Mouse (Mus musculus): ENCODE measurements at regions not wholly inside any gene's neighbourhood (a gene's known extent, or its start where the extent isn't known, plus 50 kb on each side); places are given as distances from the start of the nearest gene placed in this dataset.

DNA sequence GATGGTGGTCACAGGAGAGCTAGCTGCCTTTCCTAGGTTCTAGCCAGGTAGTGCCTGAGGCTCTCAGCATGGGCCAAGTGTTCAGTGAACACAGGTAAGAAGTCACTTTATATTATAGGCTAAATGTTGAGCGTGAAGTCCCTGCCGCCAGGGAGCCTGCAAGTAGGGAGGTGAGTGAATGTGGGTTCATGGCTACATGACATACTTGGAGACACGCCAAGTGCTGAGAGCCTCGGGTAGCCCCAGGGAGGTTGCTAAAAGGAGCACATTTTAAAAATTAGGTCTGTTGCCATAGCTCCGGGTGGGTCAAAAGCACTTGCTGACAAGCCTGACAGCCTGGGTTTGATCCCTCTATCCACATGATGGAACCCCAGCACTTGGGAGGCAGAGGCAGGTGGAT, 137.2 kb downstream of the 9530068E07Rik start:
- DNase-seq (ENCODE audit: low spot score, missing footprints) = no peak
- Histone ChIP-seq H3K36me3 (ENCODE audit: control insufficient read depth, insufficient read depth, low read length) (no peaks in the 10 kb centered on the region), H3K4me2 (no peak overlapping the region), H3K4me1 (ENCODE audit: control insufficient read depth, insufficient read depth, low read length) (no peaks in the 10 kb centered on the region), H3K9me3 (ENCODE audit: control insufficient read depth, low read length) (no peaks in the 10 kb centered on the region), H3K4me3 (ENCODE audit: low read depth, low read length) (no peak overlapping the region), H3K9ac (ENCODE audit: low read length) (no peak overlapping the region), H3K27me3 (ENCODE audit: control insufficient read depth, insufficient read depth, low read length) (no peaks in the 10 kb centered on the region), H3K27ac (ENCODE audit: low read depth, low read length) (no peak overlapping the region)
- 83% methylated on average over 5 of the region's 5 CpGs for WGBS
- ATAC-seq (ENCODE audit: low FRiP score) = no peak

DNA sequence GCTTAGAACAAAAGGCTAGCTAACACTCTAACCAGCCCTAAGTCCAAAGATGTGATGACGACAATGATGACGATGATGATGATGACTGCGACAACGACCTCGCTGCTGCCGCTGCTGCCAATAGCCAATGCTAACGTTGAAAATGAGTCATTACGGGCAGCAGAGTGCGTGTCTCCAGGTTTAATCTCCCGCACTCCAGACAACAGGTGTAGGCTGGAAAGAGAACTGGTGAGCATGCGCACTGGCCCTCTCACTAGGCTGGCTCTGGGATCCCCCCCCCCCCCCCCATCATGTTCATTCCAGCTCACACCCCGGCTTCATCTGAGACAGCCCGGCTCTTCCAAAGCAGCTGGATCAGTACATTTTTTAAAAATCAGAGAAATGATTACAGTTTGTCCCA, 138.4 kb downstream of the 9530068E07Rik start:
- no peaks in the 10 kb centered on the region for H3K9me3 ChIP-seq (ENCODE audit: control insufficient read depth, low read length)
- H3K27me3 ChIP-seq (ENCODE audit: control insufficient read depth, insufficient read depth, low read length) = no peaks in the 10 kb centered on the region
- ATAC-seq (ENCODE audit: low FRiP score) (no peak), DNase-seq (ENCODE audit: low spot score, missing footprints) (no peak)
- no peaks in the 10 kb centered on the region for H3K4me1 ChIP-seq (ENCODE audit: control insufficient read depth, insufficient read depth, low read length)
- H3K36me3 ChIP-seq (ENCODE audit: control insufficient read depth, insufficient read depth, low read length) = no peaks in the 10 kb centered on the region
- H3K4me3 ChIP-seq (ENCODE audit: low read depth, low read length) = no peak overlapping the region
- WGBS = 71% methylated on average over 13 of the region's 13 CpGs
- H3K9ac ChIP-seq (ENCODE audit: low read length) = no peak overlapping the region
- H3K4me2 ChIP-seq = no peak overlapping the region
- H3K27ac ChIP-seq (ENCODE audit: low read depth, low read length) = no peak overlapping the region

DNA sequence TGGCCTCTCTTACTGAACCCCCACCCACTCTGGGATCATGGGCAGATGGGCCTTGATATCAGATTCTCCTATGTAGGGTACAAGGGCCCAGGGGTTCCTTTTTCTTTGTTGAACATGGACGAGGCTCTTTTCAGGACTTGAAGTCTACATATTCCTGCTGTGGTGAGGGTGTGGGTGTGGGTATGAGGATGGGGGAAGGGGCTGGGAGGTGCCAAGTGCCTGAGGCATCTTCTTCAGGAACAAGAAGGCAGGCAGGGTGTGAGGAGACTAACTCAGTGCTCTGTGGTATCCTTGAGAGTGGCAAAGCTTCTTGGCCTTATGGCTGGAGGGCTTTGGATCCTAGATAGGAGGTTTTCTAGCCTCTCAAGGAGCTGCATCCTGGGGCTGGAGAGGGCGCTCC, 140.0 kb downstream of the 9530068E07Rik start:
- Histone ChIP-seq H3K4me2 (no peak overlapping the region), H3K4me1 (ENCODE audit: control insufficient read depth, insufficient read depth, low read length) (no peaks in the 10 kb centered on the region), H3K9me3 (ENCODE audit: control insufficient read depth, low read length) (no peaks in the 10 kb centered on the region), H3K36me3 (ENCODE audit: control insufficient read depth, insufficient read depth, low read length) (no peaks in the 10 kb centered on the region), H3K27me3 (ENCODE audit: control insufficient read depth, insufficient read depth, low read length) (no peaks in the 10 kb centered on the region), H3K4me3 (ENCODE audit: low read depth, low read length) (no peak overlapping the region), H3K27ac (ENCODE audit: low read depth, low read length) (no peak overlapping the region), H3K9ac (ENCODE audit: low read length) (no peak overlapping the region)
- no peak for ATAC-seq (ENCODE audit: low FRiP score)
- WGBS = 76% methylated on average over 2 of the region's 2 CpGs
- no peak for DNase-seq (ENCODE audit: low spot score, missing footprints)

DNA sequence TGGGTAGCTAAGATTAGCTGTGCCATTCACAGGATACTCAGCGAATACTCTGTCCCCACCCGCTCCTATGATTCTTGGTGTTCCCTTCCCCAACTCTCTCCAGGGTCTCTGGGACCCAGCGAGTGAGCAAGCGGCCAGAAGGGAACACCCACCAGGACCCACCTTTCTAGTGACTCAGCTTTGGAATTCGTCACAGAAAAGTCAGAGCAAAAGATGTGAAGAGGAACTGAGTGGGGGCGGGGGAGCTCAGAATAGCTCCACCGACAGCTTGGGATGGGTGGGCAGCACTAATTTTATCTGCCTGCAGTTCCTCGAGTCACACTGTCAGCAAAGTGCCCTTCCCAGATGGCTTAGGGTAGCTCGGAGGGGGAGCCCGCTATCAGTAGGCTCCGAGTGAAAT, 140.6 kb downstream of the 9530068E07Rik start:
- ATAC-seq (ENCODE audit: low FRiP score) (no peak), DNase-seq (ENCODE audit: low spot score, missing footprints) (no peak)
- Histone ChIP-seq H3K4me1 (ENCODE audit: control insufficient read depth, insufficient read depth, low read length) (no peaks in the 10 kb centered on the region), H3K27ac (ENCODE audit: low read depth, low read length) (no peak overlapping the region), H3K27me3 (ENCODE audit: control insufficient read depth, insufficient read depth, low read length) (no peaks in the 10 kb centered on the region), H3K9ac (ENCODE audit: low read length) (no peak overlapping the region), H3K9me3 (ENCODE audit: control insufficient read depth, low read length) (no peaks in the 10 kb centered on the region), H3K36me3 (ENCODE audit: control insufficient read depth, insufficient read depth, low read length) (no peaks in the 10 kb centered on the region), H3K4me2 (no peak overlapping the region), H3K4me3 (ENCODE audit: low read depth, low read length) (no peak overlapping the region)
- 73% methylated on average over 11 of the region's 11 CpGs for WGBS

DNA sequence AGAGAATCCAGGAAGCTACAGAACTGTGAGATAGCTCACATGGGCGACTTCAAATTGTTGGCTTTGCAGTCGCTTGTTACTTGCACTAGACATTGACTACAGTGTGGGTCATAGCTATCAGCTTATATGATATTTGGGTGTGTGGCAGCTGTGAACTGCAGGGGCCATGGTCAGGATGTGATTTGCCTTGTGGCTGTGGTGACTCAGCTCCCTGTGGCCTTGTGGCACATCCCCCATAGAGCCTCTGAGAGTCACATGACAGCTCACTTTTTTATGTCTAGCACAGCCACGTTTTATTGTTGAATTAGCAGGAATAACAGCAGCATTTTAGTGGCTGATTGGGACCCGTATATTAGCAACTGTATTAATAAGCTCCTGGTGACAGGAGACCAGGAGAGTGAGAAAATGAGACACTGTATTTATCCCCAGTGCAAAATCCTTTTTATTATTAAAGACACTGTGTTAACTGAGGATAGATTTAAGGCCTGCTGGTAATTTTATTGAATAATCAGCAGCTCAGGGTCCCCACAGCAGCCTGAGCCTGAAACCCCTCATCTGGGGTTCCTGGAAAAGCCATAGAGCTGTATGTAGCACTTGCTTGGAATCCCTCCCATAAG, 141.7 kb downstream of the 9530068E07Rik start:
- DNase-seq (ENCODE audit: low spot score, missing footprints) (no peak), ATAC-seq (ENCODE audit: low FRiP score) (no peak)
- no peak overlapping the region for H3K27ac ChIP-seq (ENCODE audit: low read depth, low read length)
- no peak overlapping the region for H3K9ac ChIP-seq (ENCODE audit: low read length)
- no peak overlapping the region for H3K4me3 ChIP-seq (ENCODE audit: low read depth, low read length)
- H3K36me3 ChIP-seq (ENCODE audit: control insufficient read depth, insufficient read depth, low read length) = no peaks in the 10 kb centered on the region
- no peaks in the 10 kb centered on the region for H3K27me3 ChIP-seq (ENCODE audit: control insufficient read depth, insufficient read depth, low read length)
- H3K4me2 ChIP-seq = no peak overlapping the region
- H3K4me1 ChIP-seq (ENCODE audit: control insufficient read depth, insufficient read depth, low read length) = no peaks in the 10 kb centered on the region
- H3K9me3 ChIP-seq (ENCODE audit: control insufficient read depth, low read length) = no peaks in the 10 kb centered on the region
- 80% methylated on average over 4 of the region's 4 CpGs for WGBS

DNA sequence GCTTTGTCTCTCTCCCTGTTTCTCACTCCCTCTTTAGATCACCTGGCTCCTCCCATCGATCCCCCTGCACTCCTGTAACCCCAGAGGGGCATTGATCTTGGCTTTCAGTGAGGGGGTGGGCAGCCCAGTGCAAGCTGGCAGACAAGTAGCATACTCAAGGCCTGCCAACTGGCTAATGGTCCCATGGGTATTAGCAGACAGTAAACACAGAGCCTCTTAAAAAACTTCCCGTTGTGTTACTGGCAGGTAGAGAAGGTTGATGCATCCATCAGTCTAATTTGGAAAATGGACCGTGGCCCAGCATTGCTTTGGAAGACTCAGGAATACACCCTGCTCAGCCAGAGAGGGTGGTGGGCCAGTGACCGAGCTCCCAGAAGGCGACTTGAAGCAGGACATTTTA, 145.0 kb downstream of the 9530068E07Rik start:
- Histone ChIP-seq H3K27ac (ENCODE audit: low read depth, low read length) (no peak overlapping the region), H3K9ac (ENCODE audit: low read length) (no peak overlapping the region), H3K36me3 (ENCODE audit: control insufficient read depth, insufficient read depth, low read length) (no peaks in the 10 kb centered on the region), H3K9me3 (ENCODE audit: control insufficient read depth, low read length) (no peaks in the 10 kb centered on the region), H3K4me1 (ENCODE audit: control insufficient read depth, insufficient read depth, low read length) (no peaks in the 10 kb centered on the region), H3K27me3 (ENCODE audit: control insufficient read depth, insufficient read depth, low read length) (no peaks in the 10 kb centered on the region), H3K4me3 (ENCODE audit: low read depth, low read length) (no peak overlapping the region), H3K4me2 (no peak overlapping the region)
- no peak for ATAC-seq (ENCODE audit: low FRiP score)
- WGBS = 87% methylated on average over 5 of the region's 5 CpGs
- DNase-seq (ENCODE audit: low spot score, missing footprints) = no peak

DNA sequence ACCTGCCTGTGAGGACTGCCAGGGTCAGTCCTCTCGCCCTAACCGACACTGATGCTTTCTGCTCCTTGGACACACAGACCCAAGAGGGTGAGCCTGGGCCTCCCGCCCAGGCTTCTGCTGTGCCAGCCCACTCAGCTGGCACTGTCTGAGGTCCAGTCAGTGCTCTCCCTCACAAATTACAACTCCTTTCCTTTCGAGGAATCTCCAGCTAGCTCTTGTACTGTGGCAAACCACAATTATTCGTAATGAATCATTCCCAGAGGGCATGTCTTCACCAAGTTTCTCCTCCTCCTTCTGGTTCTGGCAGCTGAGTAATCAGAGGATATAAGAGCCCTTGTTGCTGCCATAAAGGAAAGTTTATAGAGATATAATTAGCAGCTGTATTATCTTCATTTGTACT, 155.2 kb downstream of the 9530068E07Rik start:
- Histone ChIP-seq H3K9me3 (ENCODE audit: control insufficient read depth, low read length) (no peaks in the 10 kb centered on the region), H3K4me3 (ENCODE audit: low read depth, low read length) (no peak overlapping the region), H3K36me3 (ENCODE audit: control insufficient read depth, insufficient read depth, low read length) (no peaks in the 10 kb centered on the region), H3K4me2 (no peak overlapping the region), H3K27me3 (ENCODE audit: control insufficient read depth, insufficient read depth, low read length) (no peaks in the 10 kb centered on the region), H3K9ac (ENCODE audit: low read length) (no peak overlapping the region), H3K27ac (ENCODE audit: low read depth, low read length) (no peak overlapping the region), H3K4me1 (ENCODE audit: control insufficient read depth, insufficient read depth, low read length) (no peaks in the 10 kb centered on the region)
- ATAC-seq (ENCODE audit: low FRiP score) = no peak
- WGBS = 79% methylated on average over 5 of the region's 5 CpGs
- no peak for DNase-seq (ENCODE audit: low spot score, missing footprints)

DNA sequence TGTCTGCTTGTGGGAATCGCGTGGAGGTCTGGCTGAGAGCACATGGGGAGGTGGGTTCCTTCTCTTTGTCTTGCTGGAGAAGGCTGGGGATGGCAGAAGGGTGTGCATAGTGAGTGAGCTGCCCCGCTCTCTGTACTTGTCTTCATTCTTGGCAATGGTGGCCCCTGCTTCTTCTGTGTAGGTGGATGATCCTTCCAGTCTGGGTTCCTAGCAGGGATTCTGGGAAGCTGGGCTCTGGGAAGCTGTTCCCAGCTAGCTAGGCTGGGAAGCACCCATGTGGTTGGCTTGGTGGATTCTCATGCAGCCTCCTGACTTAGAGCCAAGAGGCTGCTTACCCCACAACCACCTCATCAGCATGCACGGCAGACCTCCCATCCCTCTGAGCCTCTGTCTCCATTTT, 156.6 kb downstream of the 9530068E07Rik start:
- Histone ChIP-seq H3K27me3 (ENCODE audit: control insufficient read depth, insufficient read depth, low read length) (no peaks in the 10 kb centered on the region), H3K4me1 (ENCODE audit: control insufficient read depth, insufficient read depth, low read length) (no peaks in the 10 kb centered on the region), H3K4me3 (ENCODE audit: low read depth, low read length) (no peak overlapping the region), H3K27ac (ENCODE audit: low read depth, low read length) (no peak overlapping the region), H3K4me2 (no peak overlapping the region), H3K9ac (ENCODE audit: low read length) (no peak overlapping the region), H3K9me3 (ENCODE audit: control insufficient read depth, low read length) (no peaks in the 10 kb centered on the region), H3K36me3 (ENCODE audit: control insufficient read depth, insufficient read depth, low read length) (no peaks in the 10 kb centered on the region)
- DNase-seq (ENCODE audit: low spot score, missing footprints) (no peak), ATAC-seq (ENCODE audit: low FRiP score) (no peak)
- WGBS = 77% methylated on average over 4 of the region's 4 CpGs

DNA sequence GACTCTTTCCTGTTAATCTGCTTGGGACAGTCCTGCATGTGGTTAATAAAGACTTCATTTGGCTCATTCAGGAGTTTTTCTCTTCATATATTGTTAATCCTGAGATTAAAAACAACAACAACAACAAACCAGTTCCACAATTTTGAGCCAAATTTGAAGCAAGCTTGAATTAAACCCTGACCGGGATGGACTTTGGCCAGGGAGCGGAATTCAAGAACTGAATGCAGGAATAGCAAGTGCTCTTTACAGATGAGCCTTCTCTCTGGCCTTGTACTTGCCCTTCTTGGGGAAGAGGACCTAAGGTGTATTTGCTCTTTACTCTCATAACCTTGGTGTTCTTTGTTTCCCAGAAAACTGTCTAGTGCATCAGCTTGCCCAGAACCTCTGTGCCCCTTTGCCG, 161.6 kb downstream of the 9530068E07Rik start:
- Histone ChIP-seq H3K36me3 (ENCODE audit: control insufficient read depth, insufficient read depth, low read length) (no peaks in the 10 kb centered on the region), H3K4me1 (ENCODE audit: control insufficient read depth, insufficient read depth, low read length) (no peaks in the 10 kb centered on the region), H3K4me2 (no peak overlapping the region), H3K27ac (ENCODE audit: low read depth, low read length) (no peak overlapping the region), H3K9me3 (ENCODE audit: control insufficient read depth, low read length) (no peaks in the 10 kb centered on the region), H3K27me3 (ENCODE audit: control insufficient read depth, insufficient read depth, low read length) (no peaks in the 10 kb centered on the region), H3K9ac (ENCODE audit: low read length) (no peak overlapping the region), H3K4me3 (ENCODE audit: low read depth, low read length) (no peak overlapping the region)
- ATAC-seq (ENCODE audit: low FRiP score) = no peak
- peak; percentile 2 for DNase-seq (ENCODE audit: low spot score, missing footprints)
- WGBS = 91% methylated on average over 3 of the region's 3 CpGs

DNA sequence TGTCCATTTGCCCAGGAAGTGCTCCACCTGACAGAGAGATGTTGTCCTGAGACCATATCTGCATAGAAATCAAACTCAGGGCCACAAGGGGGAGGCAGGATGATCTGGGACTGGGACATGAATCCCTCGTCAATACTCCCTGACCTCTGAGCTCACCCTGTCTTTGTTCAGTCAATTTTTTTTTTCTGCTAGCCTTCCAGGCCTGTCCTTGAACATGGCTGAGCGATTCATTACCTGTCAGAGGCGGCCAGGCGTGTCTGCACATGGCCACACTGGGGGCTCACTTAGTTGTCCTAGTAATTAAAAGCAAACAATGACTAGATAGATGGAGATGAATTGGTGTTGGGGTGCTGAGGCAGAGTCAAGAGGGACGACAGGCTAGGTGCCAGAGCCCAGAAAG, 162.6 kb downstream of the 9530068E07Rik start:
- ATAC-seq (ENCODE audit: low FRiP score) (no peak), DNase-seq (ENCODE audit: low spot score, missing footprints) (no peak)
- H3K27ac ChIP-seq (ENCODE audit: low read depth, low read length) = no peak overlapping the region
- no peak overlapping the region for H3K9ac ChIP-seq (ENCODE audit: low read length)
- no peaks in the 10 kb centered on the region for H3K9me3 ChIP-seq (ENCODE audit: control insufficient read depth, low read length)
- no peak overlapping the region for H3K4me3 ChIP-seq (ENCODE audit: low read depth, low read length)
- H3K4me1 ChIP-seq (ENCODE audit: control insufficient read depth, insufficient read depth, low read length) = no peaks in the 10 kb centered on the region
- WGBS = 68% methylated on average over 5 of the region's 5 CpGs
- H3K4me2 ChIP-seq = no peak overlapping the region
- no peaks in the 10 kb centered on the region for H3K27me3 ChIP-seq (ENCODE audit: control insufficient read depth, insufficient read depth, low read length)
- no peaks in the 10 kb centered on the region for H3K36me3 ChIP-seq (ENCODE audit: control insufficient read depth, insufficient read depth, low read length)
